Mouse (Mus musculus) right cerebral cortex, postnatal 4 days (tissue): ENCODE results near the gene Ubl3.

Source experiments
- DNase-seq: peaks from one replicate; pipeline ENCODE4 v3.0.0-alpha.2; 2022

The Ubl3 gene

DNA sequence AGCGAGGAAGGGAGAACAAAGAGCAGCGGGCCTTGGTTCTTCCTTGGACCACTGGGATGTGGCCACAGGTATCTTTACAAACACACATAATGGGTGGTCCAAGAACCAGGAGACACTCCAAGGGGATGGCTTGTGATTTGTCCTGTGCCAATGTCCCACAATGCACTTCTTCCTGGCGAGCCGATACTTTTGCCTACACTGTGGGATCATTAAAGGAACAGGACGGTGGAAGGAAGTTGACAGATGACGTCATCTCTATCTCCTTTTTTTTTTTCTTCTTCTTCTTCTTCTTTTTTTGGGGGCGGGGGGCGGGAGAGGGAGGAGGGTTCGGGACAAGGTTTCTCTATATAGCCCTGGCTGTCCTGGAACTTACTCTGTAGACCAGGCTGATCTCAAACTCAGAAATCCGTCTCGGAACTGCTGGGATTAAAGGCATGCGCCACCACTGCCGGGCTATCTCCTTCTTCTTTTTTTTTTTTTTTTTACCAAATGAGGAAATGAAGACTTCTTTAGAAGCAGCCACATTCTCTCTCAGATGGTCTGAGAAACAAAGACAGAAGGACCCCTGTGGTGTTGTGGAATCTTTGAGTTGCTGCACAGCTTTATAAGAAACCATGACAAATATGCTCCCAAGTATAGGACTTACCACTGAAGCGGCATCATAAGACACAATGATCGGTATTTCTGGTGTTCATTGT is 6.8 kb upstream of the Ubl3 start:
- DNase-seq = no peak

- DNase-seq = no peak
Measured at GRCm38 (mm10) chr5:148558472-148558871, 5.9 kb upstream of the Ubl3 start.

GRCm38 (mm10) chr5:148556509-148556908 is 3.9 kb upstream of the Ubl3 start:
- DNase-seq = no peak

GRCm38 (mm10) chr5:148555156-148555555 is 2.6 kb upstream of the Ubl3 start:
- no peak for DNase-seq

- DNase-seq = no peak
Measured at GRCm38 (mm10) chr5:148554701-148555100, 2.1 kb upstream of the Ubl3 start.

GRCm38 (mm10) chr5:148554242-148554641 is 1.7 kb upstream of the Ubl3 start:
- DNase-seq = no peak

- DNase-seq = no peak
Measured at GRCm38 (mm10) chr5:148553723-148554122, 1.1 kb upstream of the Ubl3 start.

DNA sequence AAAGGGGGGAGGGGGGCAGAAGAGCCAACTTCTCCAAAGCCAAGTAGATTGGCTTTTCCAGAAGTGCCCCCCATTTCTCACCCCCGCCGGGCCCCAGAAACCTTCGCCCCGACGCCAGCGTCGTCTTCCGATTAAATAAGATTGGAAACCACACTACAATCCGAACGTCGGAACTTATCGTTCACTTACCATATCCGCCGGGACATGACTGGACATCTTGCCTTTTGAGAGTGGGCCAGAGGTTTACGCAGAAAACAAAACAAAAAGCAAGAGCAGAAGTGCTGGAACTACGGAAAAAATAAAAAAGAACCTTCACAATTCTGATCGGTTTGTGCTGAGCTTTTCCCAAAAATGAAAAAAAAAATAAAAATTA is 839 bp downstream of the Ubl3 start:
- peak; percentile 24 for DNase-seq

DNA sequence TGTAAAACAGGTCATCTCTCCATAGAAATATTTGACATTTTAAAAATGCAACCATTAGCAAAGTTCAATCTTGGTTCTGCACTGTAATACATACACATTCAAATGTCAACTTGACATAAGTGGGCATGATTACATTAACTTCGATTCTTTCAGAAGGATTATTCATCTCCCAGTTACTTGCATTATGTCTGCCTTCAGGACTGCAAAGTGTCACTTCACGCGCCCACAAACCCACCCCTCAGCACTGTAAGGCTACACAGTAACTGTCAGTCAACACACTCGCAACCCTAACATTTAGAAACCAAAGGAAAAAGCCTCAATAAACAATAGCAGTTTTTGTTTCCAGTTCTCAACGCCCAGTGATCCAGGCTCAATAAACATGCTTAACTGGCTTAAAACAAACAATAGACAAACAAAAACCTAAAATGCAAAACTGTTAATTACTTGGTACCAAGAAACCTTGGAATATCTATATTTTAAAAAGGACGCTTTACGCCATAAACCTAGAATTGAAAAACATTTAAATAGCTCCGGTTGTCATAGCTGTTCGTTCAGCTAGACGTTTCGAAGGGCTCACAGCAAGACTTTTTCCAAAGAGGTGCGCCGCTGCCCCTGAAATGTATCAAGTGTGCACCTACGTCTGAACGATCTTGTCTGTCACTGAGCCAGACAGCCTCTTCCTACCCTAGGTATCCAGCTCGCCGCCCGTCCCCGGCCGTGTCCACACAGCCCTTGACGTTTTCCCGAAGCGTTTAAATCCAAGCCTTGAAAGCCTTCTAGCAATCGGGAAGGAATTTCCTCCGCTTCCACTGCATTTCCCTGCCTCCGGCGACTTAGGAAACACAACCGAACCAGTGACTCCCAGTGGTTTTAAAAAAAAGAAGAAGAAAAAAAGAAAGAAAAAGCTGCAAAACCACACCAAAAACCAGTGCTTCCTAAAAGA is 1.5 kb downstream of the Ubl3 start:
- DNase-seq = no peak

- peak; percentile 35 for DNase-seq
Measured at GRCm38 (mm10) chr5:148550393-148550792, 2.2 kb downstream of the Ubl3 start.

DNA sequence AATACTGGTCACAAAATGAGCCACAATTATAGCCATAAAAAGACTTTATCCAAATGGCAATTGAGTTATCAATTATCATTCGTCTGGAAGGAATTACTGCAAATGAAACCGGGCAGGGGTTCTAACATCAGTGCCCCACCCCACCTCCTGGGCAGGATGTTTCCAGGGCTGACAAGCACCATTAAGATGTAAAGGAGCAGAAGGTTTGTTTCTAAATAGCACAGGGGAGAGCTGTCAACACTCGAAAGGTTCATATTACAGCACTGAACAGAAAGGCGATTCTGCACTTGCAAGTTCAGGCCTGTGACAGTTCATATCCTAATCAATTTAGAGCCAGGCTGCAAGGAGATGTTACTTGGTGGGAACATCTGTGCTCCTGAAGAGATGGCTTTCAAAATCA is 3.3 kb downstream of the Ubl3 start:
- no peak for DNase-seq

- no peak for DNase-seq
Measured at GRCm38 (mm10) chr5:148548568-148548967, 4.0 kb downstream of the Ubl3 start.

- no peak for DNase-seq
Measured at GRCm38 (mm10) chr5:148547870-148548456, 4.6 kb downstream of the Ubl3 start.

- no peak for DNase-seq
Measured at GRCm38 (mm10) chr5:148546970-148547369, 5.6 kb downstream of the Ubl3 start.

- no peak for DNase-seq
Measured at GRCm38 (mm10) chr5:148544733-148545132, 7.9 kb downstream of the Ubl3 start.

DNA sequence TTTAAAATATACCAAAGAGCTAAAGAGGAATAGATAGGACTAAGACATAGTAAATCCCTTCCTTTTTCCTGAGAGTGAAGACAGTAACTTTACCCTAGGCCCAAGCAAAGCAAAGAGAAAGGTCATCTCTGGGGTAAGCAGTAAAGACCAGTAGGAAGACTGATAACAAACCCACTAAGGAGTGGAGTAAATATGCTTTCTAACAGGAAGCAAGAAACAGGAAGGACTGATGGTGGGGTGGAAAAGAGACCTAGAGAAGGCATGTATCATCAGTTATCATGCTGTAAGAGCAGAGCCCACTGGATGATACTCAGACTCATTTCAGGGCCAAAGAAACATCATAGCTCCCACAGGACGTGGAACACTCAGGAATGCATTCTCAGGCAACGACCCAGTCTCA is 10.4 kb downstream of the Ubl3 start:
- no peak for DNase-seq

- DNase-seq = no peak
Measured at GRCm38 (mm10) chr5:148535669-148536430, 16.7 kb downstream of the Ubl3 start.

DNA sequence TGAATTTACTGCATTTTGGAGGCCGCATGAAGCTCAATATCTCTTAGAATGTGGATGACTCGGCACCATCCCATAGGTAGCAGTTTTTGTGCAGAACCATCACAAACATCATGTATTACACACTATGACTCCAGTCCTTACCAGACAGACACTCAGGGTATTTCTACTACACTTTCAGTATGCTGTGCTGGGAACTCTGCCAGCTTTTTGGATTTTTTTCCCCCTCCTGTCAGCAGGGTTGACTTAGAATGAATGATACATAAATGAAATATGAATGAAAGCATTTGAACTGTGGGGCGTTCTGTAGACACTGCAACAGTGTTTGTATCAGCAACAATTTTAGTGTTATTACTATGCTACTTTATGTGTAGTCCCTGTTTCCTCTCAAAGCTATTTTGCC is 17.9 kb downstream of the Ubl3 start:
- DNase-seq = no peak

DNA sequence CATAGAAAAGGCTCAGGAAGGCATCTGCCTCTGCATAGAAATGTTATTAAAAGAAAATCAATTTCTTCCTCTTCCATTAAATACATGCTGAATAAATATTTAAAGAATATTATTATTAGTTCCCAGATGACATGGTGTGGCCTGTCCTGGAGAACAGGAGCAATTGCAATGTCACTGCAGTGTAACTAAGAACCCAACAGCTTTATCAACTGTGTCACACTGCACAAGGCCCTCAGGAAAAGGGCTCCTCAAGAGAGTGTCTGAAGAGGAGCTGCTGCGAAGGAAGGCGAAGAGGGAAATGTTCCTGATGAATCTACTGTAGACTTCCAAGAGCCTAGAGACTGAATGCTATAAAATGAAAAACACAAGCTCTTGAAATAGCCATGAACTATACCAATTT is 18.7 kb downstream of the Ubl3 start:
- DNase-seq = no peak

- no peak for DNase-seq
Measured at GRCm38 (mm10) chr5:148532201-148532600, 20.4 kb downstream of the Ubl3 start.

GRCm38 (mm10) chr5:148527632-148528031 is 25.0 kb downstream of the Ubl3 start:
- no peak for DNase-seq

GRCm38 (mm10) chr5:148526631-148527030 is 26.0 kb downstream of the Ubl3 start:
- no peak for DNase-seq
